Mouse (Mus musculus): ENCODE measurements around the gene Plekhb2. TPM values are rescaled to one million over a fixed set of nuclear protein-coding genes. Genes with fewer than 3 reads are reported as not detected.

Gene Plekhb2
- polyA plus RNA-seq, 1 experiment from 2014 or later: 13.5 TPM

DNA sequence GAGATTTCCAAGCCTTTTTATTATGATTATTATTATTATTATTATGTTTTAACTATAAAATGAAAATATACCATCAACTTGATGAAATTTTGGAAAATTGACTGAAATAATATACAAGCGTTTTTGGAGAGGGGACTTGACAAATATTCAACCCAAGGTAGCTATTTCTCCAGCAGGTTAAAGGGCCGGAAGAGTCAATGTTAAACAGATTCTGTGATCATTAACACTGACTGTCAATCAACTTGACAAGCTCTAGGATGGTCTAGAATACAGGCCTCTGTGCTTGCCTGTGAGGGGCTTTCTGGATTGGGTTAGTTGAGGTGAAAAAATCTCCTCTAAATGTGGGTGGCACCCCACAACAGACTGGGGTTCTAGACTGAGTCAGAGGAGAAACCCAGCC, 4.0 kb downstream of the Plekhb2 start:
- no peak overlapping the region for H3K4me3 ChIP-seq (replicated peaks)
- H3K27me3 ChIP-seq: peaks cover 2% of the 10 kb centered on the region; the same call in 1 of the 2 replicates
- ATAC-seq (ENCODE audit: insufficient number of reproducible peaks, insufficient read depth, low FRiP score, low TSS enrichment, low read depth): no peak
- WGBS: 90% methylated on average over 2 of the region's 2 CpGs
- no peaks in the 10 kb centered on the region for H3K36me3 ChIP-seq
- H3K9me3 ChIP-seq: no peaks in the 10 kb centered on the region
- no peak overlapping the region for H3K4me2 ChIP-seq
- peaks cover 4% of the 10 kb centered on the region; the same call in 1 of the 2 replicates for H3K4me1 ChIP-seq (replicated peaks)
- H3K27ac ChIP-seq: no peak overlapping the region
- no peak overlapping the region for H3K9ac ChIP-seq (replicated peaks)

DNA sequence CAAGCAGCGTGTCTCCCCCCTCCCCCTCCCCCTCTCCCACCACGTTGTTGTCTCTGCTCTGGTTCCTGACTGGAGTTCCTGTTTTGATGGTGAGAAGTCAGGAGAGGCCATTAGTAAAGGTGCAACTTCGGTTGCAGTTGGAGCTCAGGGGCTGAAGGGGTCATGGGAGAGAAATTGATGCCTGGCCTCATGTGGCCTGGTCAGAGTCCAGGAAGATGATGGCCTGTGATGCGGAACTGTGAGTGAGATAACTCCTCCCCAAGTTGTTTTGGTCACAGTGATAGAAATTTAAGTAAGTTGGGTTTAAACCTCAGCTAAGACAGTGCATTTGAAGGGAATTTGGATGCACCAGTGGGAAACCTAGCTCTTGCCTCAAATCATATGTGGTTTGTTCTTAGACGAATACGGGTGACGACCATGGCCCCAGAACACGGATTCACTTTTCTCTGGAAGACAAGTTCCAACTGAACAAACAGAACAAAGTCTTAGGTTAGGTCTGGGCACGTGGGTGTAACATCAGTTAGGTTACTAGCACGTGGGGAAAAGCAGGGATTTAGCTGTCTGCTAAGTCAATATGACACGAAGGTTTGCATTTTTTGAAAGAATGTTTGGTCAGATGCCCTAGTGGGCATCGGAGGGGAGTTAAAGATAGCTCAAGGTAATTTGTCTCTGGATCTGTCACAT, 5.4 kb downstream of the Plekhb2 start:
- no peak overlapping the region for H3K4me2 ChIP-seq
- no peak overlapping the region for H3K4me3 ChIP-seq (replicated peaks)
- no peaks in the 10 kb centered on the region for H3K36me3 ChIP-seq
- H3K27me3 ChIP-seq: peaks cover 2% of the 10 kb centered on the region; the same call in 1 of the 2 replicates
- 79% methylated on average over 12 of the region's 12 CpGs for WGBS
- peaks cover 4% of the 10 kb centered on the region; the same call in 1 of the 2 replicates for H3K4me1 ChIP-seq (replicated peaks)
- H3K9me3 ChIP-seq: no peaks in the 10 kb centered on the region
- no peak overlapping the region for H3K27ac ChIP-seq
- H3K9ac ChIP-seq (replicated peaks): no peak overlapping the region
- ATAC-seq (ENCODE audit: insufficient number of reproducible peaks, insufficient read depth, low FRiP score, low TSS enrichment, low read depth): no peak

DNA sequence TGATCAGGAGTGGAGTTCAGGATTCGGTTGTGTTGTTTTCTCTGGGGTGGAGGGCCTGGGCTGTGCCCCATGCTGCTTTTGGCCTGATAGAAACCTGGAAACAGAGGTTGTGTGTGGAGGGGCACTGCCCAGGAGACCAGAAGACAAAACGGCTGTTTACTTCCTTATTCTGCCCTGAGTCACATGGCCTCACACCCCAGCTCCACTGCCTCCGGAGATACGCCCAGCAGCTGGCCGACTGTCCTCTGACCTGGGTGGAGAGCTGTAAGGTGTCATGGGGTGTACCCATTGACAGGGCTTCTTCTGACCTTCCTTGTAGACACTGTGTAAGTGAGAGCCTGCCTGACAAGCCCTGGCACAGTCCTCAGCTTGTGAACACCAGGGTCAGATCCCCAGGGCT, 8.9 kb downstream of the Plekhb2 start:
- H3K4me2 ChIP-seq: no peak overlapping the region
- no peaks in the 10 kb centered on the region for H3K27me3 ChIP-seq
- peaks cover 13% of the 10 kb centered on the region for H3K36me3 ChIP-seq
- ATAC-seq (ENCODE audit: insufficient number of reproducible peaks, insufficient read depth, low FRiP score, low TSS enrichment, low read depth): no peak
- H3K9ac ChIP-seq (replicated peaks): no peak overlapping the region
- 80% methylated on average over 5 of the region's 5 CpGs for WGBS
- no peaks in the 10 kb centered on the region for H3K9me3 ChIP-seq
- no peak overlapping the region for H3K27ac ChIP-seq
- H3K4me3 ChIP-seq (replicated peaks): no peak overlapping the region
- 0 out of 2 replicates have a peak, but pooled peaks cover 7% of the 10 kb centered on the region for H3K4me1 ChIP-seq (replicated peaks)

DNA sequence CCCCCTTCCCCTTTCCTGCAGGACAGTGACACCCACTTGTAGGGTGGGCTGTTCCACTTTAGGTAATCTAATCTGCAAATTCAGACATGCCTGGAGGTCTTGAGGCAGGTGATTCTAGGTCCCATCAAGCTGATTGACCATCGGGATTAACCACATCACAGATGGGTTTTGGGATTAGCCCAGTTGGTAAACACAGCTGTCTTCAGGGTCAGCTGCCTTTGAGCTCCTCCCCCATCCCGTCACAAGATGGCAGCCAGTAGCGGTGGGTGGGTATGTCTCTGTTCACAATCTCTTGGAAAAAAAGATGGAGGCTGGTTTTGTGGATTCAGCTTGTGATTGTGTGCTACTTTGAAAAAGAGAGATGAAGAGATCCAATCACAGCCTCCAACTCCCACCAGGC, 10.0 kb downstream of the Plekhb2 start:
- no peak for ATAC-seq (ENCODE audit: insufficient number of reproducible peaks, insufficient read depth, low FRiP score, low TSS enrichment, low read depth)
- Histone ChIP-seq H3K4me2 (no peak overlapping the region), H3K9me3 (no peaks in the 10 kb centered on the region), H3K27me3 (no peaks in the 10 kb centered on the region), H3K9ac (replicated peaks) (no peak overlapping the region), H3K4me1 (replicated peaks) (0 out of 2 replicates have a peak, but pooled peaks cover 7% of the 10 kb centered on the region), H3K36me3 (peaks cover 13% of the 10 kb centered on the region), H3K27ac (no peak overlapping the region), H3K4me3 (replicated peaks) (no peak overlapping the region)
- WGBS: 91% methylated on average over 3 of the region's 3 CpGs

DNA sequence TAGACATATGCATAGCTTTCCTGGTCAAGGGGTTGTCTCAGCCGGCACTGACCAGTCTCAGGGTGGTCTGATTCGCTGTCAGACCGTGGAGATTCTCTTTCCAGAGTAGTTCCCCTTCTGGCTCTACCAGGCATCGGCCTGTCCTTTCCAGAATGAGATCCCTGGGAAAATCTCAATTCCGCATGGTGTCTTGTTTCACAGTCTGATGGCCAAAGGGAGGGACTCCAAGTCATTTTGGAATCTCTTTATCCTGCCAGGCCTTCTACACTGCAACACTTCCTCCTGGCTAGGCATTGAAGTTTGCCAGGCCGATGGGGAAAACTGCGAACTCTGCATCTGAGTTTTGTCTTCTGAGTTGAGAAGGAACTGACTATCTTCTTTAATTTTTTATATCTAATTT, 10.4 kb downstream of the Plekhb2 start:
- no peak overlapping the region for H3K9ac ChIP-seq (replicated peaks)
- ATAC-seq (ENCODE audit: insufficient number of reproducible peaks, insufficient read depth, low FRiP score, low TSS enrichment, low read depth): no peak
- H3K36me3 ChIP-seq: peaks cover 13% of the 10 kb centered on the region
- H3K27ac ChIP-seq: no peak overlapping the region
- no peaks in the 10 kb centered on the region for H3K27me3 ChIP-seq
- H3K9me3 ChIP-seq: no peaks in the 10 kb centered on the region
- 87% methylated on average over 7 of the region's 7 CpGs for WGBS
- no peak overlapping the region for H3K4me2 ChIP-seq
- no peak overlapping the region for H3K4me3 ChIP-seq (replicated peaks)
- H3K4me1 ChIP-seq (replicated peaks): 0 out of 2 replicates have a peak, but pooled peaks cover 7% of the 10 kb centered on the region

DNA sequence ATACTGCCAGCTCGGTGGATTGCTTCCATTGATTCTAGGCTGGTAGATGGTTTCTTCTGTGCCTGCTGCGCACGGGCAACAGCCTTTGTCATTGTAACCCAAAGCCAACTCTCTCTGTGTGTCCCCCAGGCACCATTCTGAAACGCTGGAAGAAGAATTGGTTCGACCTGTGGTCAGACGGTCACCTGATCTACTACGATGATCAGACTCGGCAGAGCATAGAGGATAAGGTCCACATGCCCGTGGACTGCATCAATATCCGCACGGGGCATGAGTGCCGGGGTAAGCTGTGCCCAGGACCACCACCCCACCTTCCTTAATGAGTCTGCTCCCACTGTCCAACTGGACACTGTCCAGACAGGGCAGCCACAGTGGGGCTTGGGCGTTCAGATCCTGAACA, 13.1 kb downstream of the Plekhb2 start:
- no peaks in the 10 kb centered on the region for H3K27me3 ChIP-seq
- H3K9ac ChIP-seq (replicated peaks): no peak overlapping the region
- no peak overlapping the region for H3K4me2 ChIP-seq
- H3K9me3 ChIP-seq: no peaks in the 10 kb centered on the region
- H3K27ac ChIP-seq: no peak overlapping the region
- peaks cover 13% of the 10 kb centered on the region for H3K36me3 ChIP-seq
- no peak overlapping the region for H3K4me3 ChIP-seq (replicated peaks)
- 0 out of 2 replicates have a peak, but pooled peaks cover 7% of the 10 kb centered on the region for H3K4me1 ChIP-seq (replicated peaks)
- ATAC-seq (ENCODE audit: insufficient number of reproducible peaks, insufficient read depth, low FRiP score, low TSS enrichment, low read depth): no peak
- 94% methylated on average over 13 of the region's 13 CpGs for WGBS

DNA sequence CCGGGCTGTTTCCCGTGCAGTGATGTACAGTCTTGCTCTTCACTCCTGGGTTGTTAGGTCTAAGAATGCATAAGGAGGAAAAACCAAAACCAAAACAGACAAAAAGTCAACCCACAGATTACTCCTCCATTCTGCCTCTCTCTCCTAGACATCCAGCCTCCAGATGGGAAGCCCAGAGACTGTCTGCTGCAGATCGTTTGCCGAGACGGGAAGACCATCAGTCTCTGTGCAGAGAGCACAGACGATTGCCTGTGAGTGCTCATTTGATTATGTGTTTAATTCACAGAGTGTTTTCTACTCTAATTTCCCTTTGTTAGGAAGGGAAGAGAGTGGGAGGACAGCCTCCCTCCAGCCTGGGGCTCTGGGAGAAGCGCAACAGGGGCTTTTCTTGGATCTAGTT, 13.5 kb downstream of the Plekhb2 start:
- H3K9ac ChIP-seq (replicated peaks): no peak overlapping the region
- H3K9me3 ChIP-seq: no peaks in the 10 kb centered on the region
- H3K36me3 ChIP-seq: peaks cover 13% of the 10 kb centered on the region
- no peak overlapping the region for H3K27ac ChIP-seq
- no peak overlapping the region for H3K4me2 ChIP-seq
- WGBS: 81% methylated on average over 7 of the region's 7 CpGs
- ATAC-seq (ENCODE audit: insufficient number of reproducible peaks, insufficient read depth, low FRiP score, low TSS enrichment, low read depth): no peak
- no peaks in the 10 kb centered on the region for H3K27me3 ChIP-seq
- H3K4me1 ChIP-seq (replicated peaks): 0 out of 2 replicates have a peak, but pooled peaks cover 7% of the 10 kb centered on the region
- H3K4me3 ChIP-seq (replicated peaks): no peak overlapping the region

DNA sequence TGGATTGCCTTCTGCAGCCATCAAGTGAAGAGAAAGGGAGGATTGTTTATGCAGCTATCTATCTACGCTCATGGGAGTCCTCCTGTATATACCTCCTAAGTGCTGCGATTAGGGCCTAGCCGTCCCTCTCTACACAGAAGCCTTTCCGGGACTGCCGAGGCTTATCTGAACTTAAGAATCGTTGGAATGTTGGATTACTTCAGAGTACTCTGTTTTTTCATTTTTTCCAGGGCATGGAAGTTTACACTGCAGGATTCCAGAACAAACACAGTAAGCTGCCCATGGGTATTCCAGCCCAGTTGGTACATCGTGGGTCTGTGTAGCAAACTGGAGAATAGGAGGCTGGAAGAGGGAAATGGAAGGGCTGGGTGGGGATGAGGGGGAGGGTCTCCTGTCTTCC, 14.5 kb downstream of the Plekhb2 start:
- Histone ChIP-seq H3K4me1 (replicated peaks) (0 out of 2 replicates have a peak, but pooled peaks cover 7% of the 10 kb centered on the region), H3K36me3 (peaks cover 15% of the 10 kb centered on the region), H3K9me3 (no peaks in the 10 kb centered on the region), H3K27me3 (no peaks in the 10 kb centered on the region), H3K9ac (replicated peaks) (no peak overlapping the region), H3K27ac (no peak overlapping the region), H3K4me3 (replicated peaks) (no peak overlapping the region), H3K4me2 (no peak overlapping the region)
- 90% methylated on average over 7 of the region's 7 CpGs for WGBS
- ATAC-seq (ENCODE audit: insufficient number of reproducible peaks, insufficient read depth, low FRiP score, low TSS enrichment, low read depth): no peak

DNA sequence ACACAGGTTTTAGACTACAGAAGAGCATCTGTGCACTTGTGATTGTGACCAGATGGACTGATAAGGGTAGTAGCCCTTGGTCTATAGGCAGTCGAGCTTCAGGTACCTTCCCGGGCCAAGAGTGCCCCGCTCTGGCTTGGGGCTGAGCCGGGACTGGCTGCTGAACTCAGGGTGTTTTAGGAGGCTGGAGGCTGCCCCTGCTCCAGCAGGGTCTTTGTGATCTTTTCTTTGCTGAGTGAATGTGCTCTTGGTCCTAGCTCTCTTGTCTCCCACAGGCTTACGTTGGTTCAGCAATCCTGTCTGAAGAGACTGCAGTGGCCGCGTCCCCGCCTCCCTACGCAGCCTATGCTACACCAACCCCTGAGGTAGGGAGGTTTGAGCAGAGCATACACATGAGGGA, 16.1 kb downstream of the Plekhb2 start:
- H3K27me3 ChIP-seq: no peaks in the 10 kb centered on the region
- peaks cover 17% of the 10 kb centered on the region for H3K36me3 ChIP-seq
- 0 out of 2 replicates have a peak, but pooled peaks cover 7% of the 10 kb centered on the region for H3K4me1 ChIP-seq (replicated peaks)
- H3K9ac ChIP-seq (replicated peaks): no peak overlapping the region
- no peak overlapping the region for H3K4me3 ChIP-seq (replicated peaks)
- no peak overlapping the region for H3K4me2 ChIP-seq
- H3K27ac ChIP-seq: no peak overlapping the region
- no peak for ATAC-seq (ENCODE audit: insufficient number of reproducible peaks, insufficient read depth, low FRiP score, low TSS enrichment, low read depth)
- 85% methylated on average over 9 of the region's 9 CpGs for WGBS
- no peaks in the 10 kb centered on the region for H3K9me3 ChIP-seq

DNA sequence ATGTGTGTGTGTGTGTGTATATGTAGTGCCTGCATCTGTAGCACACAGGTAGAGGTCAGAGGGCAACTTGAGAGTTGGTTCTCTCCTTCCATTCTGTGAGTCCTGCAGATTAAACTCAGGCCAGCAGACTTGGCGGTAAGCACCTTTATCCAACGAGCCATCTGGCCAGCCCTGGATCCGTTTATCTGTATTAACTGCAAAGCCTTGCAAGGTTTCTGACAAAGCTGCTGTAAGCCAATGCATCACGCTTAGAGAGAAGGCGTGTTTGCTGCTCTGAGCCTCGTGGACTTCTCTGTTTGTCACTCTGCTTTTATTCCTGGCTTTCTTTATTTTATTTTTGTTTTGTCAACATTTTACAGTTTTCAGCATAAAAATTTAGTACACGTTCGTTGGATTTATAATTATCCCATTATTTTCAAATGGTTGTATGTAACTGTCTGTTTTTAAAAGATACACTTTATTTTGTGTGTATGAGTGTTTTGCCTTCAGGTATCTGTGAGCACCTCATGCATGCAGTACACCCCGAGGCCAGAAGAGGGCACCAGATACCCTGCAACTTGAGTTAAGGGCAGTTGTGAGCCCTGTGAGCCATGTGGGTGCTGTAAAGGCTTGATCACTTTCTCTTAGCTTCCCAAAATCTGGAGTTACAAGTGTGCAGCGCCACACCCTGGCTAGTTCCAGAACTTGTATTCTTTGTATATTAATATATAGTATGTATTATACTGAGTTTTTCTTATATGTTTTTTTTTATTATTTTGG, 17.2 kb downstream of the Plekhb2 start:
- H3K27ac ChIP-seq: no peak overlapping the region
- WGBS: 57% methylated on average over 10 of the region's 10 CpGs
- H3K36me3 ChIP-seq: peaks cover 22% of the 10 kb centered on the region

DNA sequence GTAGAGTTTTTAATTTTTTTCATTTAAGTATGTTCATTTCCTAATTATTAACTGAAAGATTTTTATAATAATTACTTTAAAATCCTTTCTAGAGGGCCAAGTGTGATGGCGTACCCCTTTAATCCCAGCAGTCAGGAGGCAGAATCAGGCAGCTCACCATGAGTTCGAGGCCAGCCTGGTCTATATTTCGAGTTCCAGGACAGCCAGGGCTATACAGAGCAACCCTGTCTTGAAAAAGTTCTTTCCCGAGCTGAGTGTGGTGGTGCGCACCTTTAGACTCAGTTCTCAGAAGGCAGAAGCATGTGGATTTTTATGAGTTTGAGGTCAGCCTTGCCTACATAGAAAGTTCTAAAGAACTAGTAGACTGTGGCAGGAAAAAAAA, 17.8 kb downstream of the Plekhb2 start:
- no peak for ATAC-seq (ENCODE audit: insufficient number of reproducible peaks, insufficient read depth, low FRiP score, low TSS enrichment, low read depth)
- peaks cover 20% of the 10 kb centered on the region for H3K36me3 ChIP-seq
- 94% methylated on average over 5 of the region's 5 CpGs for WGBS

More for the DNA sequence above, 17.2 kb downstream of the Plekhb2 start:
- H3K4me2 ChIP-seq: no peak overlapping the region
- no peak for ATAC-seq (ENCODE audit: insufficient number of reproducible peaks, insufficient read depth, low FRiP score, low TSS enrichment, low read depth)
- H3K9me3 ChIP-seq: no peaks in the 10 kb centered on the region
- H3K4me3 ChIP-seq (replicated peaks): no peak overlapping the region
- no peaks in the 10 kb centered on the region for H3K4me1 ChIP-seq (replicated peaks)
- no peak overlapping the region for H3K9ac ChIP-seq (replicated peaks)
- no peaks in the 10 kb centered on the region for H3K27me3 ChIP-seq

More for the DNA sequence above, 17.8 kb downstream of the Plekhb2 start:
- H3K27me3 ChIP-seq: no peaks in the 10 kb centered on the region
- no peaks in the 10 kb centered on the region for H3K4me1 ChIP-seq (replicated peaks)
- H3K9me3 ChIP-seq: no peaks in the 10 kb centered on the region
- no peak overlapping the region for H3K4me2 ChIP-seq
- no peak overlapping the region for H3K9ac ChIP-seq (replicated peaks)
- no peak overlapping the region for H3K4me3 ChIP-seq (replicated peaks)
- no peak overlapping the region for H3K27ac ChIP-seq
